Mouse (Mus musculus) erythroblast, adult 5-6 weeks (primary cell): ENCODE data around the gene Rbpj. TPM values are rescaled to one million over a fixed set of nuclear protein-coding genes. Genes with fewer than 3 reads are reported as not detected.

ENCODE experiments used
- ATAC-seq: replicated peaks from 2 replicates; pipeline ENCODE4 v1.8.0; 2016; ENCODE audit warnings: moderate number of reproducible peaks, mild to moderate bottlenecking, moderate TSS enrichment, inconsistent platforms; ENCODE audit not compliant: poor library complexity, low FRiP score, severe bottlenecking
- total RNA-seq, 2 experiments: library from RNA; stranded (forward) in 1 of 2; stranded (reverse) in 1 of 2; fragments of 150-400 nt in 1 of 2; fragments of 200-764, 138-1000 nt in 1 of 2; gene quantifications; 2 replicates each; pipeline versions ENCODE4 v1.2.3 to v1.2.4; 2015 to 2017; ENCODE audit warnings: low replicate concordance in 2 of 2

Rbpj gene
- total RNA-seq, 2 experiments from 2014 or later, result 9.6 to 15.2 TPM

- ATAC-seq, result no peak
These were observed 118.3 kb downstream of the Rbpj start for GRCm38 (mm10) chr5:53584069-53584767.

DNA sequence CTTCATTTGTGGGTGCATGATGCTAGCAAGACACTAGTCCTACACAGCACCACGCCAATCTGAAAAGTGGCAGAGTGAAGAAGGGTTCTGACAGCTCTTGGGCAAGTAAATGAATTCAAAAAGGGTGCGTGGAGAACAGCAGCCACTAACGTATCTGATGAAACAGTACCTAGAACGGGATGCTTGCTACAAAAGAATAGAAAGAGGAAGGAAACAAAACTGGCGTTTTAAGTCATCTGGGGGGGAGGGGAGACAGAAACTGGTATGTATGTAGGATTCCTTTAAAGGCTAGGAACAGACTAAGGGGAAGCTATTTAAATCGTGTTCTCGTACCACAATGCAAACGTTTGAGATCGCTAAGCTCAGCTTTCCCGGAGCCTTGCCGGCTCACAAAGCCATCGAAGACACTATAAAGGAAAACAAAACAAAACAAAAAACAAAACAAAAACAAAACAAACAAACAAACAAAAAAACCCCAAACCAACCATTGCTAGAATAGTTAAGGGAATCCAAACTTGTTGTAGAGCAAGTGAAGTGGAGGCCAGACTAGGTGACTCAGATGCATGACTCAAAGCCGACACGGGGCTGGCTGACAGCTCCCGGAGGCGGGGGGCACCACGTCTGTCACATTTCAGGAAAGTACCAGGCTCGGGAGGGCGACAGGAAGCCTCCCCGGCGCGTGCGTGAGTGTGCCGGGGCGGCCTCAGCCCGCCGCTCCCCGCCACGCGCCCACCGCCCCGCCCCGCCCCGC is 122.6 kb downstream of the Rbpj start:
- no peak for ATAC-seq

DNA sequence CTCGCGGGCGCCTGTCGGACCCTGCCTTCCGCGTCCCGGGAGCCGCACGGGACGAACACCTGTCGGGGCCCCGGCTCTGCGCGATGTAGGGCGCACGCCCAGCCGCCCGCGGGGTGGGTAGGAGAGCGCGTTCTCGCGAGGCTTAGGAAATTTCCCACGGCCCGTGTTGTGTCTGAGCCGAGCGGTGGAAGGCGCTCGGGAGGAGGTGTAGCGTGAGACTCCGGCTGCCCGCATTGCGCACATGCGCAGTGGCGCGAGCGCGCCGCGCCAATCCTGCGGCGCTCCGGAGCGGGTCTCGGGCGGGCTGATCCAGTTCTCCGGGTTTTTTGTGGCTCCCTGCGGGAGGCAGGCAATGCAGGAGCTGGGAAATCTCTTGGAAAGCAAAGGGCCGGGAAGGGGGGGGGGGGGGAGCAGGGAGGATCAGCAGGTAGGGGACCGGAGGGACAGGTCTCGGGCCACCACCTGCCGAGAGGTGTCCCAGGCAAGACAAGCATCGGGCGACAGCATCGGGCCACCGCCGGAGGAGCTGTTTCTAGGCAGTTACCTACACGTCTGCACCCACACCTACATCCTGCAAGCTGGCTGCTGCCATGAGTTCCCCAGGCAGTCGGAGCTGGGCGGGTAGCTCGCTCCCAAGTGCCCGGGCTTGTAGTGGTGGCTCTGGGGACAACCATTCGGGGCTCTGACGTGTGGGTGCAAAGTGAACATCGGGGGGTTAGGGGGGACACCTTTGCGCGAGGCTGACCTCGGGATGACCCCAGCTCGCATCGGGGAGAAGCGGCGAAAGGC is 123.4 kb downstream of the Rbpj start:
- ATAC-seq, result peak; percentile 82

DNA sequence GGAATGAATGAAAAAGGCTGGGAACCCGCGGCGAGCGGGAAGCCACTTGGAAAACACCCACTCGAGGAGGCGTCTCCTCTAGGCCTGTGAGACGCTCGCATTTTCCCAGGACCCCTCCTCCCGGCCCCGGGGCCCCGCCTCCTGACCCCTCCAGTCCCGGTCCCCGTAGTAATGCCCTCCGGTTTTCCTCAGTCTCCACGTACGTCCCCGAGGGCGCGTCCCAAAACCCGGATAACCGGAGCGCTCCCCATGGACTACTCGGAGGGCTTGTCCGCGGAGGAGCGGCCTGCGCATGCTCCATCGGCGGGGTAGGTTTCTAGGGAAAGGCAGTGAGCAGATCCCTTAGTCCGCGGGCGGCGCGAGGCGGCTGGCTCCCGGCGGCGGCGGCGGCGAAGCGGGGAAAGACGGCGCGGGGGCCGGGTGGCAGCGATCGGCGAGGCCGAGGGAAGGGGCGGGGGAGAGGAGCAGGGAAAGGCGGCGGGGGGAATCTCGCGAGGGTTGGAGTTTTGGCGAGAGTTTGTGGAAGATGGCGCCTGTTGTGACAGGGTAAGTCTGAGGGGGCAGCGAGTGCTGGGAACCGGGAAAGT is 124.3 kb downstream of the Rbpj start:
- peak; percentile 63 for ATAC-seq

GRCm38 (mm10) chr5:53590875-53591682 is 125.1 kb downstream of the Rbpj start:
- ATAC-seq, result no peak

DNA sequence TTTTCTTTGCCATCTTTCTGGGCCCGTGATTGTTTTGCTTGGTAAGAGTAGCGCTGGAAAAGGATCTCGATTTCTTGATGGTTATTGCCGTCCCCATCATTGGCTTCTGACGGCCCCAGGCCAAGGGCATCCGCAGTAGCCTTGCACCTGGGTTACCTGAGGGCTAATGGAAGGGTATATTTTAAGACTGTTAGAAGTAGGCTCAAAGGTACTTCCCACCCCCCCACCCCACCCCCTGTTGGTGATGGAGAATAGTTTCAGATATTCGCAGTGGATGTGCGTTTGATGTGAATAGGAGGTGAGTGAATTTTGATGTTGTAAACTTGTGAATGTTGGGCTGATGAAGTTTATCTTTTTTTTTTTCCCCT is 125.7 kb downstream of the Rbpj start:
- ATAC-seq, result no peak

DNA sequence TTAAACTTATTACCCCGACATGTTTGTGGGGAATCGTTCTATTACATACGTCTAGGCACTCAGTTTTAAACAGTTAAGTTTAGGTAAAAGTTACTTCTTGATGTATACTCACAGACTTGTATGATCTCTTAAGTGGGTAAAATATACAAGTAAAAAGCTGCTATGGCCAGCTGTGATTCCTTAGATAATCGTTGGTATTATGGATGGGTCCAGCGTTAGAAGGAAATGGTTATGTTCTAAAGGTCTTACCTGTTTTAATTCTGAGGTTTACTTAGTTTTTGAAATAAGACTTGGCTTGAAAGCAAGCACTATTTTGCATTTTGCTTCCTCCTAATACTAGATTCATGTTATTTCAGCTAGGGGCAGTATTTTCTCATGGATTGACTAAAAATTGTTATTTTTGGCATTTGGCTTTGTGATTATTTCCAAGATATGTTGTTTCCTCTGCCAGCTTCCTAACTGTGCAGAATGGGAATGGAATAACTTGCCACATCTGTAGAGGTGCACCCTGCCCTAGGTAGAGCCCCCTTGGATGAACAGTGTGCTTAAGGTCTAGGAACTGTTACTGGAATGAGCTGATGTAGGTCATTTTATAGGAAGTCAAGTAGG is 127.2 kb downstream of the Rbpj start:
- no peak for ATAC-seq

DNA sequence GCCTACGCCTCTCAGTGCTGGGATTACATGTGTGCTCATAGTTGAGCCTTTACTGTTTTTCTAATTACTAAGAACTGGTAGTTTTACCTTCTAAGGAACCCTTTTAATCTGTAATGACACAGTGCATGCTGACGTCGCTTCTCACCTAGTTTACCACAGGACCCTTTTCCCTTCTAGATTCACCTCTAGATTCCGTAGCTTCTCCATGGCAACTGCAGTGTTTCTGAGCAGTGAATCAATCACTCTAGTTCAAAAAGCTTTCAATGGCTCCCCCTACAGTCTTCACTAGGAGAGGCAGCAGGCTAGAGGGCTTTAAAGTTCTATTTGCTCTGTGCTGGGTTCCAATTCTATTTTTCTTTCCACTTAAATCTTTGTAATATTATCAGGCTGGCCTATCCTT is 128.3 kb downstream of the Rbpj start:
- ATAC-seq, result no peak

DNA sequence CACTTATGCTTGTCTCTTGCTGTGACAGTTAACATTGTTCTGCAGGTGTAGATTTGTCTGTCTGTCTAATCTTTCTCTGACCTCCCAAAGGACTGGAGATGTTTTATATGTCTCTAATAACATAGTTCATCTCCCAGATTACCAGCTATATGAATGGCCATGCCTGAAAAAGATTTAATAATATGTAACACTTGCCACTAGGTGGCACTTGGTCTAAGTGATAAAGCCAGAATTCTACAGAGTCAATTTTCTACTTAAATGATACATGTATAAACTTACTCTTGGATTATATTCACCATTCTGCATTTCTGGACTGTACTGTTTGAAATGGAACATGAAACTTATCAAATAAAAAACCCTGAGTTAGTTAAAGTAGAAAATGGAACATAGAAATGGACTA is 132.6 kb downstream of the Rbpj start:
- no peak for ATAC-seq

- no peak for ATAC-seq
These were observed 133.2 kb downstream of the Rbpj start for GRCm38 (mm10) chr5:53599116-53599515.

DNA sequence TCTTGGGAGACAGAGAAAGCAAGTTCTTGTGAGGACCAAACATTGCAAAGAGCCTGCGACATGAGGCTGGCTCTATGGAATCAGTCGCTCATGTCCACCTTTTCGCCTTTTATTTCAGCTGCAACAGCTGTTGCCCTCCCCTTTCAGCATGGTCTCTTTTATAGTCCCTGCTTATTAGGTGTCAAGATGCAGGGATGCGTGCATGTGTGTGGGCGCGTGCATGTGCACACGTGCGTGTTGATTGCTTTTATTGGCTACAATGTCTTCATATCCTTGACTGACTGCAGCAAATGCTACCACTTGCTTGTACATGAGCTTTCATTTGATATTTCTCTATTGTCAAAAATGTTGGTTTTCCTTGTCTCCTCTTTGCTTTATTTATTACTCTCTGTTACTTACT is 136.2 kb downstream of the Rbpj start:
- no peak for ATAC-seq

GRCm38 (mm10) chr5:53605450-53605849 is 139.5 kb downstream of the Rbpj start:
- ATAC-seq, result no peak

DNA sequence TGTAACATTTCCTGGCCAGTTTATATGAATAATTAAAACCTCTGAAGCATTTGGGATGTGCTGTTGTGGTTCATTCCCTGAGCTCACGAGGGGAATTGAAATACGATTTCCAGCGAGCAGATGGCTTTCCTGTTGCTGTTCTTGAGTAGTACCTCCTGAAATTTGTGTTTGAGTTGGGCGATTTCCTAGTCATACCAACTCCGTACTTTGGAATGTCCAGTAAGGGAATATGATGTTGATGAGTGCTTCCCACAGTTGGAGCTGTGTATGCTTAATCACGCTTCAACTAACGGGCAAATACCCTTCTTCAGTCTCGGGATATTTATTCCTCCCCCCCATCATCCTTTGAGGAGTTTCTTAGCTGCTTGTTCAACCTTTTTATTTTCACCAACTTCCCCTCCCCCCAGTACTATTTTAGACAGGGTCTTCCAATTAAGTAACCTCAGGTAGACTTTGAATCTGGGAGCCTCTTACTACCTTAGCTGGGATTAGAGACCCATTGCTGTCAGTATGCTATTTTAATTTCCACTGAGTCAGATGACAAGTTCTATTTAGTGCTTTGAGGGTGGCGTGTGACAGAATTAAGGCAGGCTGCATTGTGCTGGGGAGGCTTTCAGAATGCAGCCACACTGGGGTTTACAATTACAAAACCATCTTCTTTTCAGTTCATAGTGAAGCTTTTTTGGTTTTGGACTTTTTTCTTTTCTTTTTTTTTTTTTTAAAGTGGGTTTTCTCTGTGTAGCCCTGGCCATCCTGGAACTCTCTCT is 141.5 kb downstream of the Rbpj start:
- ATAC-seq, result no peak

DNA sequence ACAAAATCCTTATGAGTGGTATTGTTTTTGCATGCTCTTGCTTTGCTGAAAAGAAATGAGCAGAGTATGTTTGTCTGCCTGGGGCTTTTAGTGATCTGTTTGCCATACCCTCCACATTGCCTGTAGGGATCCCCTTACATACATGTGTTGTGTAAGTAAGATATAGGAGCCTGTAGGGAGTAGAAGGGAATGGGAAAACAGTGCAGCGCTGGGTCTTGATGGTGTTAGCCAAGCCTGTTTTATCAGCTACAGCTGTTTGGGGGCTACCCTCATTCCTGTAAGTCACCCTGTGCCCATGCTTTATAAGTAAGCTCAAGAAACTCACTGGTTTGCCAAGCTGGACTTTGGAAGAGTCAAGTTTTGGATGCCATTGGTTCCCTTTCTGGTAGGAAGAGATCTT is 152.9 kb downstream of the Rbpj start:
- ATAC-seq, result no peak

DNA sequence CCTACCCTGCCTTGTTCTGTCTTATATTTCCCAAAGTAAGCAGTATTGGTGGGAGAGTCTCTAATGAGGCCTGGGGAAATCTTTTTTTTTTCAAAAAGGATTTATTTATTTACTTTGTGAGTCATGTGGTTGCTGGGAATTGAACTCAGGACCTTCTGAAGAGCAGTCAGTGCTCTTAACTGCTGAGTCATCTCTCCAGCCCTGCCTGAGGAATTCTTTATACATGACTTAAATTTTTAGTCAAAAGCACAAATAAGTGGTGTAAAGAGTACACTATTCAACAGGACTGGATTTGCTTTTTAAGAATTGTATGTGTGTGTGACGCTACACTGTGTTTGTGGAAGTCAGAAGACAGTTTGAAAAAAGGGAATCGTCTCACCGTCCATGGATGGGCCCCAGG is 166.1 kb downstream of the Rbpj start:
- no peak for ATAC-seq

GRCm38 (mm10) chr5:53636795-53637194 is 170.8 kb downstream of the Rbpj start:
- ATAC-seq, result no peak

GRCm38 (mm10) chr5:53637206-53637605 is 171.3 kb downstream of the Rbpj start:
- no peak for ATAC-seq

- ATAC-seq, result no peak
These were observed 172.7 kb downstream of the Rbpj start for GRCm38 (mm10) chr5:53638647-53639046.

- ATAC-seq, result no peak
These were observed 180.7 kb downstream of the Rbpj start for GRCm38 (mm10) chr5:53646669-53647068.
